Mouse (Mus musculus): ENCODE measurements around the gene Gm30083.

DNA sequence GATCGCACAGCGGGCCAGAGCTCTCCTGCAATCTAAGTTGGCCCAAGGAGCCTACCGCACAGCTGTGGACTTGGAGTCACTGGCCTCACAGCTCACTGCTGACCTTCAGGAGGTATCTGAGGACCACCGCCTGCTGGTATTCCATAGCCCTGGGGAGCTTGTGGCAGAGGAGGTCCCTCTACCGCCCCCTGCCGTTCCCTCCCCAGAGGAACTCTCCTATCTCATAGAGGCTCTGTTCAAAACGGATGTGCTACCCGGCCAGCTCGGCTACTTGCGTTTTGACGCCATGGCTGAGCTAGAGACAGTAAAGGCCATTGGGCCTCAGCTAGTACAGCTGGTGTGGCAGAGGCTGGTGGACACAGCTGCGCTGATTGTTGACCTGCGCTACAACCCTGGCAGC lies 58.9 kb downstream of the Gm30083 start:
- TF ChIP-seq CTCF (IDR thresholded peaks at IDR 0.05; ENCODE audit: low read depth): no peak
- TF ChIP-seq EP300 (IDR thresholded peaks at IDR 0.05; ENCODE audit: low read depth): no peak
